Mouse (Mus musculus): ENCODE data around the gene Mafb.

- TF ChIP-seq POLR2A (IDR thresholded peaks at IDR 0.05; ENCODE audit: low read depth, low read length) = no peak
- TF ChIP-seq CTCF (IDR thresholded peaks at IDR 0.05; ENCODE audit: borderline replicate concordance, insufficient read depth, low read length) = no peak; the same call in 1 of the 2 replicates
These were observed 9.4 kb upstream of the Mafb start for GRCm38 (mm10) chr2:160376236-160376635.

Data from embryonic fibroblast, embryonic 13.5 days (primary cell).